Mouse (Mus musculus) c-Kit-positive CD71-negative TER-119-negative erythroid progenitor cells, embryonic 14.5 days (primary cell): ENCODE measurements around the gene Mllt3.
"Not testable (repeated sequence)": the region's sequence is repeated elsewhere in the genome, so short reads cannot be mapped to it uniquely, and the experiment has no call there.

Experiments
- DNase-seq: peaks from one replicate; pipeline ENCODE4 v3.0.0-alpha.2; 2013; ENCODE audit warnings: low read depth

Gene Mllt3

DNA sequence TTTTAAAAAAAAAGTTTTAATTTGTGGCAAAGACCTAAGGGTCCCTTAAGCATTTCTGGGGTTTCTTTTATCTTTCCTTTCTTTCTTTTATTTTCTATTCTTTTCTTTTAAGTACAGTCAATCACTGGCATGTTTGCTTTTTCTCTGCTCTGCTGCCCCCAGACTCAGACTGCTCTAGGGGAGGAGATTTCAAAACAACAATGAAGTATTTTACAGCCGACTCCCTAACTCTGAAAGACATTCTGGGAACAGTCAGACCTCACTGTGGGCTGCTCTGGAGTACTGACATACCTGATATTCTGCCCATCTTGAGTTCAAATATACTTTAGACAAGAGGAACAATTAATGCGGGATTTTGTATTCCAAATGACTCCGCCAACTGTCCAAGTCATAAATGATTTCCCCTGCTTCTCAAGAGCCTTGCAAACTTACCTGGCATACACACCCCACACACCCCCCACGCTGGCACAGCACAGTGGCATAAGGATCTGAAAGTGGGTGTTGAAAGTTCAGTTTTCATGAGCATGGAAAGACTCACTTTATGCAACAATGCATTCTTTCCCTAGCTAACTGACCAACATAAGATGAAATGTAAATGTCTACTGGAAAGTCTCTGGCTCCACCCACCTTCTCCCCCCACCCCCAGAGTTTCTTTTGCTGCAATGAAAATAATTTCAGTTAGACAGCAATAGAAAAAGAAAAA is 21.1 kb downstream of the Mllt3 start:
- DNase-seq, result no peak

DNA sequence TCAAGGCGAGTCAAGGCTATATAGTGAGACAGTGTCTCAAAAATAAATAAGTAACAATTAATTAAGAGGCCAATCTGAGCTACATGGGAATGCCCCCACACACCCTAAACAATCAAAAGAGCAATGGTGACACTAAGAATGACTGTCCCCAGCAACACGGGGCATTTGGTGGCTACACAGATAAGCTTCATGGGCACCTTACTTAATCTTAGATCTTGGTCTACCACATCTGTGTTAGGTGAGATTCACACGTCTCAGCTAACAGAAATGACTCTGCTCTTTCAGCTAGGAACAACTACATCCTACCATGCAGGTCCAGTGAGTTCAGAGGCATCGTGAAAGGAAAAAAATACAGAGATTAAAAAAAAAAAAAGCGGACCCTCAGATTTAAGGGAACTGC is 22.7 kb downstream of the Mllt3 start:
- no peak for DNase-seq

DNA sequence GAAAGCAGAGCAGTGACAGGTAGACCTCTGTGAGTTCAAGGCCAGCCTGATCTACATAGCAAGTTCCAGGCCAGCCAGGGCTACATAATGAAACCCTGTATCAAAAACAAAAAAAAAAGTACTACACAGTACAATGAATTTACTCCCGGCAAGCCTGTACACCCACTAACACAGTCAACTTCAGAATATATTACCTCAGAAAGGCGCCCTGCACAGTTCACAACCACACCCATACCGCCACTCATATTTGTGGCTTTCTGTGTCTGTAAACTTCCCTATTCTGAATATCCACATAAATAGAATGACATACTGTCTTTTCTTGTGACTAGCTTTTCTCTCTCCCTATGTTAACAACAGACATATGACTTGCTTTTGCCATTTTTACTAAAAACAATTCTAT is 27.4 kb downstream of the Mllt3 start:
- DNase-seq, result no peak

DNA sequence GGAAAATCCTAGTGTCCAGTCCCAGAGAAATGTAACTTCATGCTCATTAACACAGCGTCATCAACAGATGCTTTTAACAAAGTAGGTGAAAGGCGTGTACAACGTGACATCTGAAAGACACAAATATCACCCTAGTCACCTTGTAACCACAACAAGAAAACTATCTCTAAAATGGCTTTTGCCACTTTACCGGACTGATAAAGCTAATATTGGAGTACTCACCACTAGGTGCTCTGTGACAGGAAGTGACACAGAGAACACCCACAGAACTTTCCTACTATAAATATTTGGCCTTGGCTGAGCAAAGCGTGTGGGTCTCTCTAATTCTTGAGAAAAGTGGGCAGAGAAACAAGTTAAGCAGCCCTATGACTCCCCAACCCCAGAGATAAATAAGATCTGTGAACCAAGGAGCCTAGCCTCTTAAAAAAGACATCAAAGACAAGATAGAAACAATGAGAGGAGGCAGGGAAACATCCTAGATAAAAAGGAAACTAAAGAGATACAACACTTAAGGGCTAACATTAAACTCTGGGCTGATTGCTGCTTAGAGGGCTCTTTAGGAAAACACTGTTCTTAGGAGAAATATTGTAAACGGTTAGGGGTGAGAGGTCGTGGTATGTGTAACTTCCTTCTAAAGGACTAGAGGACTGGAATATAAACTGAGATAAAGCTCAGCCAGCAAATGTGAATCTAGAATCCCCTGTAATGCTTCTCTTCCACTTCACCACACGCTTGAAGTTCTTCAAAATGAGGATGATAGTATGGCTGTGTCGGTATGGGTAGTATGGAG is 29.8 kb downstream of the Mllt3 start:
- no peak for DNase-seq

DNA sequence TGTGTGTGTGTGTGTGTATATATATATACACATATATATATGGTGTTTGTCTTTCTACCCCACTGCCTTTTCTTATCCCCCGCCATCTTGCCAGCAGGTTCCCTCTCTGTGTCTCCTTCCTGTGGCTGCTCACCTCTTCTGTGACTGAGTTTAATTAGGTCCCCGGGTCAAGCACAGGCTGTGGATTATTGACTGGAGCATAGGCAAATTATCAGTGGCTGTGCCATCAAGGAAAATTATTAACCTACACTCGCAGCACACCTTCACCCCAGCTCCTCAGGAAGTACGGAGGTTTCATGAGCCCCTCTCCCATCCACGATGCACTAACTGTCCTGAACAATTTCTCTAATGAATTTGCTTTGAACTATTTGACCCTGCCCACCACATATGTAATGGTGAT is 41.5 kb downstream of the Mllt3 start:
- DNase-seq, result no peak

DNA sequence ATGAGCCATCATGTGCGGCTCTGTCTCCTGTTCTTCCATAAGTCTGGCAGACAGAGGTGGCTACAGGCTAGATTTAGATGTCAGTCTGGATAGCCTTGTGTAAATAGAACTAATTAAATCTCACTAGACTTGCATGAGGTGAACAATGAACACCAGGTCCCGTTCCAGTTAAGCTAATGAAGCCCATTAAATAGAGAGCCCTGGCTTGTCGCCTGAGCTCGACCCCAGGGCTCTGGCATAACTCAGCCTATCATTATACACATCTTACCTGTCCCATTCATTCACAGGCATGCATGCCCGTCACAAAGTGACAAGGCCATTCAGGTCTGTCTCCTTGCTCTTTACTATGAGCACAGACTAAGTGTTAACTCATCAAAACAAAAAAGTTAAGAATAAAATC is 42.2 kb downstream of the Mllt3 start:
- DNase-seq, result no peak

DNA sequence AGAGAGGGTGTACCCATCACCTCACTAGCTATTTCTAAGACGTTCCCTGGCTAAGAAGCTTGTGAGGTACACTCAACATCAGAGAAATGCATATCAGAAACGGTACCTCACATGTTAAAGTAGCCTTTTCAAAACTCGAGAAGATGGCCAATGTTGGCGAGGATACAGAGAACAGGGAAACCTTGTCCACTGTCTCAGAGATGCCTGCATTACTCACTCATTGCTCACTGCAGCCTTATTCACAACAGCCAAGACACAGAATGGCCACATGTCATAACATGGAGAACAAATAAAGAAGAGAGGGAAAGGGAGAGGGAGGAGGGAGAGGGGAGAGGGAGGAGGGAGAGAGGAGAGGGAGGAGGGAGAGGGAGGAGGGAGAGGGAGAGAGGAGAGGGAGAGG is 47.9 kb downstream of the Mllt3 start:
- no peak for DNase-seq

DNA sequence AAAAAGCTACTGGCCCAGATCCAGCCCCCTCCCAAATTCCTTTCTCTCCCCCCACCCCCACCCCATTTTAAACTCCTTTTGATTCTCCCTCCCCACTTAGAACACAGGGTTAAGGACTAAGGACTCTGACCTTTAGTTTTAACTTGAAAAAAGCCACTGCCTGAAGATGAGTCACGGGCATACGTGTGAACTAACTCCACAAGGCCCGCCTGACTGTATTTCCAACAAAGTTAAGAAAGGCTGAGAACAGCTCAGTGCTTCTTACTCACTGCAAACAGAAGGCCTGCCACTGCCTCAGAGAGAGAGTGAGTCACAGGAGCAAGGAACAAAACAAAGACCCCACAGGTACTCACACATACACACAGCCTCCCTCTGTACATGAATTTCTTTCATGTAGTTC is 48.6 kb downstream of the Mllt3 start:
- DNase-seq, result no peak

- no peak for DNase-seq
These were observed 49.1 kb downstream of the Mllt3 start for GRCm38 (mm10) chr4:87984091-87984490.

GRCm38 (mm10) chr4:87982578-87982977 is 50.6 kb downstream of the Mllt3 start:
- no peak for DNase-seq

DNA sequence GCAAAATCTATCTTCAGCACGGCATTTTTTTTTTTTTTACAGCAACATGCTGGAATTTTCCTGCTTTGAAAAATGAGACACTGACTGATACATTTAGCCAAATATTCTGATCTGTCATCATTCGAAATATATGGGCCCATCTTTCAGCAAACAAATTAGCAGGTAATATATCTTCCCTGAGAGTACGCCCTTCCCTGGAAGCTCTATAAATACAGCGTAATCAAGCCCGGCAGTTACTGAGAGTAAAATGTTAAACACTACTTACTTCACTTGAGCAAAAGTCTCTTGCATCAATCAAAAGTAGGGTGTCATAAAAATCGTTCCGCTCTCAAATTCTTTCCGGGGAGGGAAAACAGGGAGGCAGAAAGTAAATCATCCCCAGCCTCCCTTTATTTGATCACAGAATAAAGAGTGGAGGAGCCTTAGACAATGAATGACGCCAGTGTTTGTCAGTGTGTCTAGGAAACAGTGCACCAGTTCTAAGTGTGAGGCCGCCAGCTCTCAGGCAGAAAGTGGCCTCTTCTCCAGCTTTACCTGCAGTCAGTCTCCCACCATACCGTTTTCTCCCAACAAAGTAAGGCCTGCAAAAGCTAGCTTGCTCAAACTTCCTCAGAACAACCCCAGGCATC is 55.2 kb downstream of the Mllt3 start:
- no peak for DNase-seq

DNA sequence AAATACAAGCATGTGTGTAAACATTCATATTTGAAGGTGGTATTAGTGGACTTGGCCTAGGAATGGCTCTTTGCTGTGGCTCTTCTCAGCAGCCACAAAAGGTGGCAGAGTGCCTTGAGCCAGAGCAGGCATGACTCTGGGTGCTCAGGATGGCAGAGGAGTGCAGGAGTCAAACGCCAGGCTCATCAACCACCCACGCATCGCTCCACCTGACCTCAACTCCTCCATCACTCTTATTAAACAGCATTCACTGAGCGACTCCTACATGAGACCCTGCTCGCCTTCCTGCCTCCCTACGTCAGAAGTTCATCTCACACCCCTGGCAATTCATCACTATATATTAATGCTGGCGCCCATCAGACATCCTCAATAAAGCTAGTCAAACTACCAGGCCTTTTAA is 67.3 kb downstream of the Mllt3 start:
- no peak for DNase-seq

- DNase-seq, result not testable (repeated sequence)
These were observed 68.3 kb downstream of the Mllt3 start for GRCm38 (mm10) chr4:87964890-87965289.

DNA sequence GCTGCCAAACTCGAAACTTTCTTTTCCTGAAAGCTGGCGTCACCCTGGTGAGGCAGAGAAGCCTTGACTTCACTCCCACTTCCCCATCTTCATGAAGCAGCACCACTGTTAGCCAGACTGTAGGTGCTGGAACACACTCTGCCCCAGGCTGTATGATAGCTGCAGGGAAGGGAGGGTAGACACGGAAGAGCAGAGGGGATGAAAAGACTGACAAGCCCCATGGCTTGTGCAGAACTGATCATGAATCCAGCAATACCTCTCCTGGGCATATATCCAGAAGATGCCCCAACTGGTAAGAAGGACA is 69.4 kb downstream of the Mllt3 start:
- no peak for DNase-seq

DNA sequence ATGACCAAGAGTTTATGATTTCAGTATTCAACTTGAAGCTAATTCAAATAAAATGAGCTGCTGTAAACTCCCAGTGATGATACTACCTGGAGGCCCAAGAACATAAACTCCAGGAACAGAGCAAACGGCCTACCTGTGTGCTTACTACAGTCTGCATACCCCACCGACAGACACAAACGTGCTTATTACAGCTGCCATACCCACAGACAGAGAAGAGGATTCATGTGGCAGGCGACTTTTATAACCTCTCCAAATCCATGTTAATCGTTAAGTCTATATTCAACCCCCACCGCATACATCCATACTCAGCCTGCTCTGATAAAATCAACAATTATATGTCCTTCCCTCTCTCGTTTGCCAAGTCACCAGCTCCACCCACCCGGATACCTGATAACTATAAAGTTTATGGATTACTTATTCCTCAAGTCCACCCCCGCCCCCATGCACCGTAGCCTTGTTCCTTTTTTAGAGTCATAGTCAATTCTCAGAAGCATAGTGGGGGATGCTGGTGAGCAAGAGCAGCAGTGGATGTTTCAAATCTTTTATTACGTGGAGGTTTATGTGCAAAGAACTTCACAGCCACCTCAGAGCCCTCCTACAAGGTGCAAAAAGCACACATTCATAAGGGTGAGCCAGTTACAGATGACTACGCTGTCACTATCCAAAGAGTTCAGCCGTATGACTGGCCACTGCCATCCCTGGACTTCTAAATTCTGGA is 70.0 kb downstream of the Mllt3 start:
- no peak for DNase-seq

DNA sequence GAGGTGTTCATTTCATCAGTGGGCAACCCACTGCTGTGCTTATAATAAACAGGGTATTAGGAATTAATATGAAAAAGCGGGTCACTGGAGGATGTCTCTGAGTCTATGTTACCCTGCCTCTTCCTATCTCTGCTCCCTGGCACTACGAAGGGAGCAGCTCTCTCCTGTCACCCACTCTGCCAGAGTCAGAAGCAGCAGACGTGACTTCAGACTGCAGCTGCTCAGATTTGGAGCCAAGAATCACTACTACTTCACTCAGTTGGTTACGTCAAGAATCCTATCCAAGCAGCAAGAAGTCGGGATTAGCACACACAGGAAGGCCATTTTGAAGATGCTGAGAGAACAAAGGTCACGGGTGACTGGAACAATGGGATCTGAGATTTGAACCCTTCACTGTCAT is 71.3 kb downstream of the Mllt3 start:
- DNase-seq, result no peak

DNA sequence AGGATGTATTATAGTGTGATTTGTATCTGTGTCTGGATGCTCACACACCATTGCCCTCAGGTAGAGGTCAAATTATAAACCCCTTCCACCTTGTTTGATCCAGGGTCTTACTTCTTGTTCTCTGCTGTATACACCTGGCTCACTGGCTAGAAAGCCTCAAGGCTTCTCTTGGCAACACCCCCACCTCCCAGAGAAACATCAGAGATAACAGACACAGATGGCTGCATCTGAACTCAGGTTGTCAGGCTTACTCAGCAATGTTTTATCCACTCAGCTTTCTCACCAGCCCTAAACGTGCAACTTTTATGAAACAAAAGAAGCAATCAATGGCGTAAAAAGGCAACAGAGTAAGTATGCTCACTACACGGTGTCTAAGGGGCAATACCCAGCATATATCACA is 75.3 kb downstream of the Mllt3 start:
- DNase-seq, result no peak

GRCm38 (mm10) chr4:87957198-87957597 is 76.0 kb downstream of the Mllt3 start:
- DNase-seq, result no peak

- DNase-seq, result no peak
These were observed 78.0 kb downstream of the Mllt3 start for GRCm38 (mm10) chr4:87955132-87955531.

GRCm38 (mm10) chr4:87954421-87955083 is 78.6 kb downstream of the Mllt3 start:
- DNase-seq, result no peak

DNA sequence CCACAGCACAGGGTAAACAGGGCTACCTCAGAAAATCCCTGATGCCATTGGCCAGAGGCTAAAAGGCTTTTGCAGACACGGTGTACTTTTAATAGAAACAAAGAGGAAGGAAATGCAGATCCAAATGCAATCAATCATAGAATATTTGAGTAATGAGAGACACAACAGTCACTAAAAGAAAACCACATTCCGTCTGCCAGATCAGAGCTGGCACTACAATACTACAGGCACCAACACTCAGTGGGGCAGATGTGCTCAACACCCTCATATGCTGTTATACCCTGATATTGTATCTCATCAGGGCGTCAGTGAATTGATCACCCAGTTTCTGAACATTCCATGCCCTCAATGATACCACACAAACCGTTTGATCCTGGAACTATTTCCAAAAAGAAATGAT is 79.4 kb downstream of the Mllt3 start:
- DNase-seq, result no peak

DNA sequence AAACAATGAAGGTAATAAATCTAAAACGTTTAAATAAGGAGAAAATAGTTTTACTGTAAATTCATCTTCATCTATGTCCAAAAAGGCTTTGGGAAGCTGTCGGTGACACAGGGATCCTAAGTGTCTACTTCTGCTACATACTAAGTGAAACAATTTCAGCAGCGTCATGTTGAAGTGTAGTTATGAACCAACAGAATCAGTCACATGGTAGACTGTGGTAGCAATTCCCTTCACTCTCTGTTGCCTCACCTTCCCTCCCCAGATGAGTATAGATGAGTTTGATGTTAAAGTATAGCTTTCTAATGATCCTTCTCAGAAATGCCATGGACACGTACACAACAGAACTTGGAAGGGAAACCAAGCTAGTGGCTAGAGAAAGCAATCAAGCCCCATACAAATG is 79.9 kb downstream of the Mllt3 start:
- no peak for DNase-seq
